Mouse (Mus musculus) heart, postnatal 10 days (tissue): ENCODE data around the gene Timm50. TPM values are rescaled to one million over a fixed set of nuclear protein-coding genes. Genes with fewer than 3 reads are reported as not detected.
A peak's percentile ranks its signal among the peaks of the same experiment; 100 is the strongest.

Source experiments
- DNase-seq, 2 experiments: peaks; one replicate each; pipeline ENCODE4 v3.0.0; 2021
- intact Hi-C: fragments of 180-260 bp; cut with DNase I; formaldehyde crosslinking; loops from one replicate; pipeline ENCODE4 v1.15.1; 2025
- total RNA-seq, 2 experiments: library from RNA; stranded (reverse); gene quantifications; 2 replicates each; pipeline ENCODE4 v1.2.3; 2021

The Timm50 gene
- 10 to 100 TPM; 54.8 to 58.8 TPM for total RNA-seq

GRCm38 (mm10) chr7:28311926-28312543, at the start of gene Timm50:
Timm50 (minus strand) TSS chr7:28312072.
- peak; percentile 99 for DNase-seq
- intact Hi-C loops: loop anchor here (5.0 kb wide), 1 partner anchor 260 kb away; the partner anchor contains the start of gene Psmc4

- intact Hi-C loops: no loop called here
- no peak for DNase-seq
Measured at GRCm38 (mm10) chr7:28360291-28360690, 48.4 kb upstream of the Timm50 start.

GRCm38 (mm10) chr7:28359854-28360253, 48.0 kb upstream of the Timm50 start:
- no peak for DNase-seq
- intact Hi-C loops: no loop called here

- no peak for DNase-seq
- intact Hi-C loops: no loop called here
Measured at GRCm38 (mm10) chr7:28358431-28358830, 46.6 kb upstream of the Timm50 start.

GRCm38 (mm10) chr7:28357984-28358383, 46.1 kb upstream of the Timm50 start:
- no peak for DNase-seq
- intact Hi-C loops: no loop called here

GRCm38 (mm10) chr7:28356981-28357380, 45.1 kb upstream of the Timm50 start:
- intact Hi-C loops: no loop called here
- DNase-seq: peak; percentile 80

GRCm38 (mm10) chr7:28355221-28355620, 43.3 kb upstream of the Timm50 start:
- DNase-seq: no peak
- intact Hi-C loops: no loop called here

- intact Hi-C loops: no loop called here
- DNase-seq: no peak
Measured at GRCm38 (mm10) chr7:28354596-28354995, 42.7 kb upstream of the Timm50 start.

- intact Hi-C loops: no loop called here
- no peak for DNase-seq
Measured at GRCm38 (mm10) chr7:28354113-28354581, 42.3 kb upstream of the Timm50 start.

- intact Hi-C loops: no loop called here
- DNase-seq: no peak
Measured at GRCm38 (mm10) chr7:28353267-28353666, 41.4 kb upstream of the Timm50 start.

- DNase-seq: no peak
- intact Hi-C loops: no loop called here
Measured at GRCm38 (mm10) chr7:28351676-28352191, 39.9 kb upstream of the Timm50 start.

- intact Hi-C loops: loop anchor here (1.0 kb wide), 1 partner anchor 20 kb away; no protein-coding TSS in a partner anchor
- DNase-seq: peak; percentile 99 to 100
Measured at GRCm38 (mm10) chr7:28350155-28350883, 38.4 kb upstream of the Timm50 start, which contains the start of gene Rps16. Rps16 (plus strand) TSS chr7:28350652.

GRCm38 (mm10) chr7:28348601-28349000, 36.7 kb upstream of the Timm50 start:
- intact Hi-C loops: no loop called here
- no peak for DNase-seq

- DNase-seq: no peak
- intact Hi-C loops: no loop called here
Measured at GRCm38 (mm10) chr7:28347746-28348145, 35.9 kb upstream of the Timm50 start.

- DNase-seq: peak; percentile 48 to 73
- intact Hi-C loops: no loop called here
Measured at GRCm38 (mm10) chr7:28344637-28345036, 32.8 kb upstream of the Timm50 start.

GRCm38 (mm10) chr7:28341381-28341780, 29.5 kb upstream of the Timm50 start:
- no peak for DNase-seq
- intact Hi-C loops: no loop called here

- intact Hi-C loops: no loop called here
- peak; percentile 69 to 77 for DNase-seq
Measured at GRCm38 (mm10) chr7:28339213-28339917, 27.5 kb upstream of the Timm50 start.

GRCm38 (mm10) chr7:28338108-28338998, 26.5 kb upstream of the Timm50 start, which contains the start of gene Supt5:
Supt5 (minus strand) TSS chr7:28338746.
- intact Hi-C loops: no loop called here

GRCm38 (mm10) chr7:28335471-28335870, 23.6 kb upstream of the Timm50 start:
- intact Hi-C loops: no loop called here
- no peak for DNase-seq

More at GRCm38 (mm10) chr7:28338108-28338998, 26.5 kb upstream of the Timm50 start, which contains the start of gene Supt5:
- peak; percentile 98 to 99 for DNase-seq

- intact Hi-C loops: no loop called here
- DNase-seq: no peak
Measured at GRCm38 (mm10) chr7:28334534-28334933, 22.7 kb upstream of the Timm50 start.
